Mouse (Mus musculus) naive thymus-derived CD4-positive, alpha-beta T cell, adult 5 months (primary cell): ENCODE measurements around the gene Gm7978. TPM values are rescaled to one million over a fixed set of nuclear protein-coding genes. Genes with fewer than 3 reads are reported as not detected.

ENCODE experiments used
- polyA plus RNA-seq: library from polyadenylated mRNA; unstranded; fragments of 100-300 nt; shearing (Covaris generic); gene quantifications from one replicate; pipeline ENCODE4 v1.2.1, GENCODE M21; 2017

Gene Gm7978
- polyA plus RNA-seq, result not detected

DNA sequence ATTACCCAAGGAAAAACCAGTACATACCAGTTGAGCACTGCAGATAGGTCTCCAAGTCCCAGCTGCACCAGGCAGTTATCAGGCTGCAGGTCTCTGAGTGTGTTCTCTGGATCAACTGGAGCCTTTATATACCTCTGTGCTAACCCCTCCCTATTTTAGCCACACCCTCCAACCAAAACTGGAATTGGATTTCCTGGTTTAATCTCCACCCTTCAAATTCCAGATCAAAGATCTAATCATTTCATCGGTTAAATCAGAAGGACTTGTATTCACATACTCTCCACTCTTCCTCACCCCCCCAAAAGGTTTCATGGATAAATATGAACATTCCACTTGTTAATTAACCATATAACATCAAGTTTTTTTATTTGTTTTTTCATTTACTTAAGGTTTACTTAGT lies at the start of gene Gm7978:
TSS of gene Gm7978 (minus strand) at position 101 of the 400 bp plus-strand sequence.

GRCm38 (mm10) chr5:95775690-95776089 lies 39.7 kb upstream of the Gm7978 start, which contains the start of gene E330014E10Rik:
Gene E330014E10Rik, plus strand, starts transcription at chr5:95775990.

GRCm38 (mm10) chr5:95741714-95742113 lies 5.7 kb upstream of the Gm7978 start, which contains the start of gene Gm7982:
Gene Gm7982, plus strand, starts transcription at chr5:95742014.

Other genes with a start within 250 kb of the Gm7978 start
- not detected for gene Gm3286, start 225.4 kb downstream of the Gm7978 start, polyA plus RNA-seq
- gene Gm7971, start 141.3 kb downstream of the Gm7978 start, polyA plus RNA-seq, result not detected
- not detected for gene Gm7982, start 5.8 kb upstream of the Gm7978 start, polyA plus RNA-seq
- gene E330014E10Rik, start 39.8 kb upstream of the Gm7978 start, polyA plus RNA-seq, result not detected
- gene Cxcl13, start 220.8 kb upstream of the Gm7978 start, polyA plus RNA-seq, result not detected